Mouse (Mus musculus) heart, adult 2 months (tissue): ENCODE measurements around the gene Gm14391.
"Not testable (repeated sequence)": the region's sequence is repeated elsewhere in the genome, so short reads cannot be mapped to it uniquely, and the experiment has no call there.

Source experiments
- CTCF ChIP-seq: fragments of 200-600 bp; IDR thresholded peaks from 2 replicates; pipeline ENCODE4 v1.8.1; 2022; ENCODE audit warnings: antibody characterized with exemption, mild to moderate bottlenecking, moderate library complexity
- EP300 ChIP-seq: fragments of 200-500 bp; IDR thresholded peaks from 2 replicates; pipeline ENCODE4 v1.6.1; 2011; ENCODE audit warnings: low read depth, low read length, control low read depth; ENCODE audit not compliant: insufficient read depth
- POLR2A ChIP-seq: fragments of 200-500 bp; IDR thresholded peaks from 2 replicates; pipeline ENCODE4 v1.6.1; 2011; ENCODE audit warnings: mild to moderate bottlenecking, low read depth, low read length, control low read depth; ENCODE audit not compliant: insufficient read depth

GRCm38 (mm10) chr2:175175401-175176180, 31.1 kb downstream of the Gm14391 start, which contains the start of gene Gm14443:
- not testable (repeated sequence) for TF ChIP-seq CTCF, EP300, POLR2A
